ENCODE assay signal across 8 mouse cellular contexts in genomic region chr13:14522128-14522905, GRCm38 (mm10). TPM values are rescaled to one million over a fixed set of nuclear protein-coding genes. Genes with fewer than 3 reads are reported as not detected.
DNase-seq lines count a peak whose midpoint lies in the region; ATAC-seq and TF ChIP-seq lines count a peak whose summit lies in the region.

No protein-coding gene starts in this region.

- no peaks in the 10 kb centered on the region for H3K9me3 ChIP-seq in heart, embryonic 15.5 days (replicated peaks)
- H3K9me3 ChIP-seq in midbrain, embryonic 13.5 days, result no peaks in the 10 kb centered on the region

- intact Hi-C loops in left cerebral cortex, adult 2 months (cut with DNase I), result loop anchor here (2.0 to 5.0 kb wide), 3 partner anchors 80 to 135 kb away; no protein-coding TSS in a partner anchor

- DNase-seq in layer of hippocampus, adult 11-12 months (ENCODE audit: low spot score), result peak; percentile 49
- DNase-seq in layer of hippocampus, adult 9-10 months (ENCODE audit: low spot score), result no peak
- peak; percentile 63 for DNase-seq in embryo, embryonic 10.5 days (ENCODE audit: low spot score)
- DNase-seq in left cerebral cortex, adult 2 months (ENCODE audit: extremely low spot score in 1 of 2, low spot score in 2 of 2), result peak; percentile 54 to 67
- DNase-seq in MN1 (ENCODE audit: low spot score), result no peak
- DNase-seq in gastrocnemius, adult 18-20 months (ENCODE audit: low spot score), result no peak

- peak; percentile 66; the same call in 1 of the 2 replicates for ATAC-seq in heart, embryonic 15.5 days (replicated peaks; ENCODE audit: insufficient number of reproducible peaks, insufficient read depth, low FRiP score, low read depth)
- ATAC-seq in midbrain, embryonic 13.5 days, result peak; percentile 93

- WGBS in heart, embryonic 15.5 days, result 2% methylated on average over 38 of the region's 38 CpGs
- WGBS in midbrain, embryonic 13.5 days, result under 1% methylated on average over 38 of the region's 38 CpGs

- H3K9ac ChIP-seq in heart, embryonic 15.5 days, result peak overlapping the region; percentile 46; the same call in 1 of the 2 replicates
- peak overlapping the region; percentile 85 for H3K9ac ChIP-seq in midbrain, embryonic 13.5 days (replicated peaks)

- no peak overlapping the region for H3K27ac ChIP-seq in heart, embryonic 15.5 days
- H3K27ac ChIP-seq in left cerebral cortex, adult 2 months, result peak overlapping the region; percentile 95
- H3K27ac ChIP-seq in midbrain, embryonic 13.5 days, result peak overlapping the region; percentile 93

- peaks cover 28% of the 10 kb centered on the region for H3K27me3 ChIP-seq in heart, embryonic 15.5 days
- H3K27me3 ChIP-seq in midbrain, embryonic 13.5 days, result peaks cover 6% of the 10 kb centered on the region; the same call in 1 of the 2 replicates

- H3K4me2 ChIP-seq in heart, embryonic 15.5 days, result peak overlapping the region; percentile 96
- H3K4me2 ChIP-seq in midbrain, embryonic 13.5 days (replicated peaks), result peak overlapping the region; percentile 70

- H3K4me1 ChIP-seq in heart, embryonic 15.5 days (replicated peaks), result peaks cover 14% of the 10 kb centered on the region
- H3K4me1 ChIP-seq in midbrain, embryonic 13.5 days (replicated peaks), result peaks cover 23% of the 10 kb centered on the region

- H3K4me3 ChIP-seq in heart, embryonic 15.5 days, result peak overlapping the region; percentile 57
- peak overlapping the region; percentile 73 for H3K4me3 ChIP-seq in left cerebral cortex, adult 2 months
- peak overlapping the region; percentile 72 for H3K4me3 ChIP-seq in midbrain, embryonic 13.5 days (replicated peaks)

- no peak; the same call in 1 of the 2 replicates for TF ChIP-seq CTCF in left cerebral cortex, adult 2 months (IDR thresholded peaks at IDR 0.05)

- no peaks in the 10 kb centered on the region for H3K36me3 ChIP-seq in heart, embryonic 15.5 days
- H3K36me3 ChIP-seq in midbrain, embryonic 13.5 days, result no peaks in the 10 kb centered on the region

RNA-seq across cellular contexts. Expression of gene Hecw1, which starts 0.7 kb away (rescaled TPM):
- 0.40 and 0.93 TPM in 2 replicates for polyA plus RNA-seq in heart, embryonic 15.5 days (2015; fragmentation: Nextera tagmentation; extraction: Ambion mirVana)
- total RNA-seq in left cerebral cortex, adult 2 months (2021), result 100 to 1,000 TPM; 140 to 146 TPM
- 32.5 and 34.4 TPM in 2 replicates for polyA plus RNA-seq in midbrain, embryonic 13.5 days (2015; fragmentation: Nextera tagmentation; extraction: Ambion mirVana)
- total RNA-seq in gastrocnemius, adult 18-20 months (2021), result under 1 TPM; 0.07 TPM

Comparison
In these comparisons a context has a peak if more than half of its experiments do, and no peak if none do; other contexts are left out.
1. DNase-seq: peak in layer of hippocampus, adult 11-12 months (single experiment), embryo, embryonic 10.5 days (single experiment) and left cerebral cortex, adult 2 months (2 of 2); none in layer of hippocampus, adult 9-10 months (single experiment), MN1 (single experiment) and gastrocnemius, adult 18-20 months (single experiment).
2. RNA of gene Hecw1, which starts 0.7 kb away (total RNA-seq): 140 to 146 TPM in left cerebral cortex, adult 2 months; 0.07 TPM in gastrocnemius, adult 18-20 months; every median in the first group is over 100 times any median in the second.
3. Peak in every context shown above with its lines, with median percentiles within 50 percentile points of each other: H3K4me3 ChIP-seq.